Mouse (Mus musculus): ENCODE data around the gene Bcor. TPM values are rescaled to one million over a fixed set of nuclear protein-coding genes. Genes with fewer than 3 reads are reported as not detected.

Gene Bcor
- polyA plus RNA-seq, 1 experiment from 2014 or later: 17.5 TPM

- DNase-seq (ENCODE audit: low spot score): peak; percentile 72
- WGBS: 4% methylated on average over 40 of the region's 41 CpGs
- H3K4me1 ChIP-seq (ENCODE audit: control insufficient read depth, insufficient read depth, low read length): peaks cover 16% of the 10 kb centered on the region
Observed at GRCm38 (mm10) chrX:11998934-11999336, 161.2 kb downstream of the Bcor start.

GRCm38 (mm10) chrX:11996891-11997290 lies 163.3 kb downstream of the Bcor start:
- no peaks in the 10 kb centered on the region for H3K36me3 ChIP-seq (ENCODE audit: control insufficient read depth, insufficient read depth, low read length)
- peaks cover 12% of the 10 kb centered on the region; the same call in 1 of the 2 replicates for H3K4me1 ChIP-seq (ENCODE audit: control insufficient read depth, insufficient read depth, low read length)
- DNase-seq (ENCODE audit: low spot score) (no peak), ATAC-seq (no peak)
- WGBS: 94% methylated on average over 2 of the region's 2 CpGs
- H3K9ac ChIP-seq (ENCODE audit: low read length): no peak overlapping the region
- no peak overlapping the region for H3K4me3 ChIP-seq (ENCODE audit: low read depth, low read length)
- 0 out of 2 replicates have a peak, but pooled peaks cover 3% of the 10 kb centered on the region for H3K27me3 ChIP-seq (replicated peaks; ENCODE audit: control insufficient read depth, insufficient read depth, low read length)
- H3K9me3 ChIP-seq (replicated peaks; ENCODE audit: control insufficient read depth, low read length): no peaks in the 10 kb centered on the region
- no peak overlapping the region for H3K27ac ChIP-seq (ENCODE audit: low read depth, low read length)
- H3K4me2 ChIP-seq (ENCODE audit: low read length): no peak overlapping the region

More at GRCm38 (mm10) chrX:11998934-11999336, 161.2 kb downstream of the Bcor start:
- no peaks in the 10 kb centered on the region for H3K36me3 ChIP-seq (ENCODE audit: control insufficient read depth, insufficient read depth, low read length)
- peak overlapping the region; percentile 26 for H3K4me3 ChIP-seq (ENCODE audit: low read depth, low read length)
- peak; percentile 66 for ATAC-seq
- 0 out of 2 replicates have a peak, but pooled peaks cover 3% of the 10 kb centered on the region for H3K27me3 ChIP-seq (replicated peaks; ENCODE audit: control insufficient read depth, insufficient read depth, low read length)
- H3K9ac ChIP-seq (ENCODE audit: low read length): peak overlapping the region; percentile 52; the same call in 1 of the 2 replicates
- H3K9me3 ChIP-seq (replicated peaks; ENCODE audit: control insufficient read depth, low read length): no peaks in the 10 kb centered on the region
- peak overlapping the region; percentile 52; the same call in 1 of the 2 replicates for H3K27ac ChIP-seq (ENCODE audit: low read depth, low read length)
- H3K4me2 ChIP-seq (ENCODE audit: low read length): peak overlapping the region; percentile 55

GRCm38 (mm10) chrX:11996489-11996888 lies 163.7 kb downstream of the Bcor start:
- Histone ChIP-seq H3K9ac (ENCODE audit: low read length) (no peak overlapping the region), H3K27ac (ENCODE audit: low read depth, low read length) (no peak overlapping the region), H3K9me3 (replicated peaks; ENCODE audit: control insufficient read depth, low read length) (no peaks in the 10 kb centered on the region), H3K4me3 (ENCODE audit: low read depth, low read length) (no peak overlapping the region), H3K27me3 (replicated peaks; ENCODE audit: control insufficient read depth, insufficient read depth, low read length) (0 out of 2 replicates have a peak, but pooled peaks cover 3% of the 10 kb centered on the region), H3K4me1 (ENCODE audit: control insufficient read depth, insufficient read depth, low read length) (peaks cover 10% of the 10 kb centered on the region; the same call in 1 of the 2 replicates), H3K4me2 (ENCODE audit: low read length) (no peak overlapping the region), H3K36me3 (ENCODE audit: control insufficient read depth, insufficient read depth, low read length) (no peaks in the 10 kb centered on the region)
- WGBS: 67% methylated on average over 8 of the region's 8 CpGs
- ATAC-seq: no peak
- DNase-seq (ENCODE audit: low spot score): no peak

- H3K27me3 ChIP-seq (replicated peaks; ENCODE audit: control insufficient read depth, insufficient read depth, low read length): 0 out of 2 replicates have a peak, but pooled peaks cover 3% of the 10 kb centered on the region
- no peak overlapping the region for H3K9ac ChIP-seq (ENCODE audit: low read length)
- H3K36me3 ChIP-seq (ENCODE audit: control insufficient read depth, insufficient read depth, low read length): no peaks in the 10 kb centered on the region
- WGBS: 81% methylated on average over 5 of the region's 5 CpGs
- H3K4me1 ChIP-seq (ENCODE audit: control insufficient read depth, insufficient read depth, low read length): no peaks in the 10 kb centered on the region
- DNase-seq (ENCODE audit: low spot score): no peak
- H3K4me3 ChIP-seq (ENCODE audit: low read depth, low read length): no peak overlapping the region
- no peak overlapping the region for H3K4me2 ChIP-seq (ENCODE audit: low read length)
- no peak overlapping the region for H3K27ac ChIP-seq (ENCODE audit: low read depth, low read length)
- H3K9me3 ChIP-seq (replicated peaks; ENCODE audit: control insufficient read depth, low read length): no peaks in the 10 kb centered on the region
- ATAC-seq: no peak
Observed at GRCm38 (mm10) chrX:11993641-11994419, 166.3 kb downstream of the Bcor start.

- whole genome bisulfite sequencing: 84% methylated on average over 13 of the region's 13 CpGs
- H3K9me3 ChIP-seq (replicated peaks; ENCODE audit: control insufficient read depth, low read length): no peaks in the 10 kb centered on the region
- H3K9ac ChIP-seq (ENCODE audit: low read length): no peak overlapping the region
- H3K27me3 ChIP-seq (replicated peaks; ENCODE audit: control insufficient read depth, insufficient read depth, low read length): no peaks in the 10 kb centered on the region
- ATAC-seq: no peak
- H3K4me1 ChIP-seq (ENCODE audit: control insufficient read depth, insufficient read depth, low read length): no peaks in the 10 kb centered on the region
- no peak for DNase-seq (ENCODE audit: low spot score)
- H3K27ac ChIP-seq (ENCODE audit: low read depth, low read length): no peak overlapping the region
- no peak overlapping the region for H3K4me2 ChIP-seq (ENCODE audit: low read length)
- H3K36me3 ChIP-seq (ENCODE audit: control insufficient read depth, insufficient read depth, low read length): no peaks in the 10 kb centered on the region
- H3K4me3 ChIP-seq (ENCODE audit: low read depth, low read length): no peak overlapping the region
Observed at GRCm38 (mm10) chrX:11989471-11989870, 170.7 kb downstream of the Bcor start.

DNA sequence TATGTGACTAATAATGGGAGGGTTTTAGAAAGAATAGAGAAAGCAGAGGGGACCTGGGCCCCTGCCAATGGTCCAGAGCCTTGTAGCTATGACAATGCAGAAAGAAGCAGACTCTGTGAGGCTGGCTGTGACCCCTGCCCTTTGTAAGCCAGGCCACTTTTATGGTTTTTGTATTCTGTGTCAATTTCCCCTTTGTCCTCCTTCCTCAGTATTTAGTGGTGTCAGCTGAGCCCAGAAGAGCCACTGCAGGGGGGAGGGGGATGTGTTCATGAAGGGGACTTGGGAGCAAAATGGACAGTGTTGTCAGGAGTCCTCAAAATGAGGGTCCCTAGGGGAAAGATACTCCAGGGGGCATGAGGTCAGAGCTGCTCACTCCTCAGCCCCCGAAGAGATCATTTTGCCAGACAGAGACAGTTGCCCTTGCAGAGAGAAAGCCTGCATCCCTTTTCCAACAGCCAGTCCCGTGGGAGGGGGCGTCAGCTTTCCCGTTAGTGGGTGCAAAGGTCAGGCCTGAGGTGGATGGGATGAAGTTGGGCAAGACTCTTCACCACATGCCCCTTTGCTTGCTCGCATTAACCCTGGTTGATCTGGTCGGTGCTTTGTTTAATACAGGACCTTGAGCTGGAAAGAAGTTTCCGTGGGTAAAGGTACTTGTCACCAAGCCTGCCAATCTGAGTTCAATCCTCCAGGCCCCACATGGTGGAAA lies 171.8 kb downstream of the Bcor start:
- ATAC-seq: no peak
- Histone ChIP-seq H3K27ac (ENCODE audit: low read depth, low read length) (no peak overlapping the region), H3K4me3 (ENCODE audit: low read depth, low read length) (no peak overlapping the region)

GRCm38 (mm10) chrX:11987602-11988001 lies 172.6 kb downstream of the Bcor start:
- Histone ChIP-seq H3K27me3 (replicated peaks; ENCODE audit: control insufficient read depth, insufficient read depth, low read length) (no peaks in the 10 kb centered on the region), H3K4me2 (ENCODE audit: low read length) (no peak overlapping the region), H3K9ac (ENCODE audit: low read length) (no peak overlapping the region), H3K9me3 (replicated peaks; ENCODE audit: control insufficient read depth, low read length) (no peaks in the 10 kb centered on the region), H3K4me1 (ENCODE audit: control insufficient read depth, insufficient read depth, low read length) (no peaks in the 10 kb centered on the region), H3K27ac (ENCODE audit: low read depth, low read length) (no peak overlapping the region), H3K4me3 (ENCODE audit: low read depth, low read length) (no peak overlapping the region), H3K36me3 (ENCODE audit: control insufficient read depth, insufficient read depth, low read length) (no peaks in the 10 kb centered on the region)
- ATAC-seq (no peak), DNase-seq (ENCODE audit: low spot score) (no peak)
- WGBS: 60% methylated on average over 7 of the region's 7 CpGs

More for the DNA sequence above, 171.8 kb downstream of the Bcor start:
- Histone ChIP-seq H3K4me1 (ENCODE audit: control insufficient read depth, insufficient read depth, low read length) (no peaks in the 10 kb centered on the region), H3K4me2 (ENCODE audit: low read length) (no peak overlapping the region), H3K27me3 (replicated peaks; ENCODE audit: control insufficient read depth, insufficient read depth, low read length) (no peaks in the 10 kb centered on the region), H3K9ac (ENCODE audit: low read length) (no peak overlapping the region), H3K36me3 (ENCODE audit: control insufficient read depth, insufficient read depth, low read length) (no peaks in the 10 kb centered on the region), H3K9me3 (replicated peaks; ENCODE audit: control insufficient read depth, low read length) (no peaks in the 10 kb centered on the region)
- 67% methylated on average over 7 of the region's 7 CpGs for WGBS
- no peak for DNase-seq (ENCODE audit: low spot score)
